Mouse (Mus musculus) G1E (cell line): Measurements from ENCODE around the gene Tdgf1.

Source experiments
- CTCF ChIP-seq: IDR thresholded peaks from 2 replicates; pipeline ENCODE4 v1.5.1; 2012; ENCODE audit warnings: low read depth, low read length, inconsistent platforms, mixed read lengths
- GATA1 ChIP-seq: IDR thresholded peaks from 2 replicates; pipeline ENCODE4 v1.6.1; 2012; ENCODE audit warnings: borderline replicate concordance, low read length, inconsistent platforms, mixed read lengths
- TAL1 ChIP-seq: conservative IDR thresholded peaks from 2 replicates; pipeline ENCODE4 v1.6.1; 2012; ENCODE audit warnings: low read depth, low read length, inconsistent platforms, mixed read lengths

DNA sequence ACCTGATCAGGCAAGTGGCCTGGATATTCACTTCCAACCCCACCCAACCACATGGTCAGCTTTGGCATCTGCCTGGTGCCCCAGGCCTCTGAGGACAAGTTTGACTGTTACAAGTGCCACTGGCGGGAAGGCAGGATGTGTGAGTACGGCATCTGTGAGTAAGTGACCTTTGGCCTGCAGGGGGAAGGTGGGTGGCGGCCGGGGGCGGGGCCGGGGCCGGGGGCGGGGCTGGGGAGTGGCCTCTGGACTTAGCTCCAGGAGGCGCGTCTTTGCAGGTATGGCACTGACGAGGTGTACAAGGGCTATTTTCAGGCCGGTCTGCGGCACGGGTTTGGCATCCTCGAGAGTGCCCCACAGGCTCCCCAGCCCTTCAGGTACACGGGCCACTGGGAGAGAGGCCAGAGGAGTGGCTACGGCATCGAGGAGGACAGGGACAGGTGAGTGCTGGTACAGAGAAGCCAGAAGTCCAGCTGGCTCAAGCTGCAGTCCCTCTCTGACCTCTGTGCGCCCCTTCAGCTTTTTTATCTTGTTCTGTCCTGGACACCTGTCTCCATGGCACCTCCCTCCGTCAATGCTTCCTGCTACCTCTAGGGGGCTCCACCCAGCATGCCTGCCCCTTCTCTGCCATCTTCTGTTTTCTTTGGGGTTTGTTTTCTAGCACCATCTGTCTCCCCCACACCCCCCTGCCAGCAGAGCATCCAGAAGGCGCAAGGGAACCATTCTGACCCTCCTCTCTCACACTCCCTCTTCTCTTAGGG, 55.8 kb downstream of the Tdgf1 start:
- TF ChIP-seq CTCF (peak; percentile 45; the same call in 1 of the 2 replicates), GATA1 (no peak), TAL1 (no peak)
